Mouse (Mus musculus) small intestine, adult 2 months (tissue): ENCODE data around the gene Ephb1.

Experiments
- CTCF ChIP-seq: fragments of 200-500 bp; IDR thresholded peaks from 2 replicates; pipeline ENCODE4 v1.5.1; 2012; ENCODE audit warnings: low read depth, mild to moderate bottlenecking, control low read depth, inconsistent platforms, low read length, moderate library complexity, mixed read lengths; ENCODE audit not compliant: insufficient replicate concordance, insufficient read length; ENCODE audit errors: extremely low read depth
- POLR2A ChIP-seq: fragments of 200-500 bp; IDR thresholded peaks from 2 replicates; pipeline ENCODE4 v1.6.1; 2012; ENCODE audit warnings: low read depth, mild to moderate bottlenecking, control low read depth, inconsistent platforms, low read length, moderate library complexity

- TF ChIP-seq POLR2A (no peak), CTCF (no peak)
These were observed 358.9 kb downstream of the Ephb1 start for GRCm38 (mm10) chr9:101995423-101996156.
